Mouse (Mus musculus) hindbrain, embryonic 10.5 days (tissue): ENCODE data around the gene Sik2. TPM values are rescaled to one million over a fixed set of nuclear protein-coding genes. Genes with fewer than 3 reads are reported as not detected.
A peak's percentile ranks its signal among the peaks of the same experiment; 100 is the strongest.

ENCODE experiments used
- DNase-seq: peaks from one replicate; pipeline ENCODE4 v3.0.0-alpha.2; 2017; ENCODE audit warnings: low spot score
- H3K27ac ChIP-seq: fragments of 300-500 bp; sonication (generic); 2 replicates; pipeline ENCODE4 v1.5.1; 2016; ENCODE audit warnings: mild to moderate bottlenecking, moderate library complexity
- H3K27me3 ChIP-seq: fragments of 300-500 bp; sonication (generic); 2 replicates; pipeline ENCODE4 v1.6.1; 2016; ENCODE audit warnings: mild to moderate bottlenecking; ENCODE audit not compliant: poor library complexity, insufficient read depth, severe bottlenecking
- H3K36me3 ChIP-seq: fragments of 300-500 bp; sonication (generic); 2 replicates; pipeline ENCODE4 v1.6.1; 2016; ENCODE audit warnings: mild to moderate bottlenecking, moderate library complexity
- H3K4me1 ChIP-seq: fragments of 300-500 bp; sonication (generic); replicated peaks from 2 replicates; pipeline ENCODE4 v1.6.1; 2016; ENCODE audit warnings: mild to moderate bottlenecking
- H3K4me3 ChIP-seq: fragments of 300-500 bp; sonication (generic); 2 replicates; pipeline ENCODE4 v1.5.1; 2016; ENCODE audit warnings: mild to moderate bottlenecking, moderate library complexity
- H3K9me3 ChIP-seq: fragments of 300-500 bp; sonication (generic); 2 replicates; pipeline ENCODE4 v1.6.1; 2016; ENCODE audit warnings: mild to moderate bottlenecking, moderate library complexity
- WGBS: fragments of 180-500 bp; shearing (Covaris S2); methylation state at CpG from one replicate; pipeline ENCODE4 v1.1.7; 2016; 5-methylcytosine and 5-hydroxymethylcytosine counted together
- polyA plus RNA-seq: library from polyadenylated mRNA; unstranded; fragments of >200 nt; fragmentation: Nextera tagmentation; extraction: Ambion mirVana; gene quantifications from 2 replicates; pipeline ENCODE4 v1.2.1, GENCODE M21; 2016

The Sik2 gene
- polyA plus RNA-seq, 1 experiment from 2014 or later: 14.2 TPM

DNA sequence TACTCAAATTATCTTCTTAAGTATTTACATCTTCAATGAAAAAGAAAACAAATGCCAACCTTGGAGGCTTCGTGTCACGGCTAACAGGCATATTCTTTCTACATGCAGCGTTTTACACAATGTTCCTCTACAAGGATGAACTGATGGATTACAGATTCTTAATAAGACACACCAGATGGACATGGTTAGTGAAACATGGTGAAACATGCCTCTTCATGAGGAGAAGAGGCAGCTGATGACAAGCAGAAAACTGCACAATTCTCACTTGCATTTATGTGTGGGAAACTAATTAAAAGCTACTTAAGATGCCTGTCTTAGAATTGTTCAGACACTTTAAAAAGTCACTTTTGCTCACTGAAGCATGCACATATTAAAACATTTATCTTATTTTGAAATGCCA lies 39.6 kb downstream of the Sik2 start:
- Histone ChIP-seq H3K4me3 (no peak overlapping the region), H3K27me3 (no peaks in the 10 kb centered on the region), H3K4me1 (no peaks in the 10 kb centered on the region), H3K36me3 (no peaks in the 10 kb centered on the region), H3K27ac (no peak overlapping the region), H3K9me3 (no peaks in the 10 kb centered on the region)
- no peak for DNase-seq
- 91% methylated on average over 3 of the region's 3 CpGs for WGBS

DNA sequence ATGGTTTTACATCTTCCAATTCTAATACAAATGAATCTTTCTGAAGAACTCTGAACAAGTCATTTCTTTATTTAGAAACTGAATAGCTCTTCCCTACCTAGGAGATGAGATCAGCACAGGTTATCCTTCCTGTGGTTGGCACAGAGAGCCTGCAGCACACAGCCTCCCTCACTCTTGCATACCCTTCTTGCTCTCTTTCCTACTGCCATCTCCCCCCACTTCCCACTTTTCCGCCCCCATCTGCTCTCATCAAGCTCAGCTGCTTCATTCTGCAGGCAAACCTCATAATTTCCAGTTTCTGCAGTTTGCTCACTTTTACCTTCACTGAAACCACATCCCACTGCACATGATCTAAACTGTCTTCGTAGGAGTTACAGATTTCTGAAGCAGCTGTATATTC lies 42.6 kb downstream of the Sik2 start:
- Histone ChIP-seq H3K27me3 (no peaks in the 10 kb centered on the region), H3K27ac (no peak overlapping the region), H3K36me3 (no peaks in the 10 kb centered on the region), H3K4me3 (no peak overlapping the region), H3K4me1 (no peaks in the 10 kb centered on the region), H3K9me3 (no peaks in the 10 kb centered on the region)
- DNase-seq: no peak
- WGBS: 86% methylated on average over 2 of the region's 2 CpGs

DNA sequence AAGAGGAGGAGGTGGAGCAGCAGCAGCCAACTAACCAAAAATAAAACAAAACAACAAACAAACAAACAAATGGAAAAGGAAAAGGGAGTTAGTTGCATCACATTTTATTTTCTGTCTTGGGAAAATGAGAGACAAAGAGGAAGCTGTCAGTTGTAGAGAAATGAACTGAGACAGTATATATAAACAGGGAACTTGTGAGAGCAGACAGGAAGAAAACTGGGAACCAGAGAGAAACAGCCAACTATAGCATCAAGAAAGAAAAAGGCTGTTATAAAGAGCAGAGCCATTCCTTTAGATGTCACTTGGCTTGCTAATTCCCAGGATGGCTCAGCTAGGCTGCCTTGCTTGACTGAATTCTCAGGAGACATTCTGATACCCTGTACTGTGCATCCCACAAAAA lies 43.5 kb downstream of the Sik2 start:
- no peak overlapping the region for H3K27ac ChIP-seq
- H3K36me3 ChIP-seq: no peaks in the 10 kb centered on the region
- no peak for DNase-seq
- no peaks in the 10 kb centered on the region for H3K9me3 ChIP-seq
- no peaks in the 10 kb centered on the region for H3K4me1 ChIP-seq
- no peaks in the 10 kb centered on the region for H3K27me3 ChIP-seq
- H3K4me3 ChIP-seq: no peak overlapping the region

DNA sequence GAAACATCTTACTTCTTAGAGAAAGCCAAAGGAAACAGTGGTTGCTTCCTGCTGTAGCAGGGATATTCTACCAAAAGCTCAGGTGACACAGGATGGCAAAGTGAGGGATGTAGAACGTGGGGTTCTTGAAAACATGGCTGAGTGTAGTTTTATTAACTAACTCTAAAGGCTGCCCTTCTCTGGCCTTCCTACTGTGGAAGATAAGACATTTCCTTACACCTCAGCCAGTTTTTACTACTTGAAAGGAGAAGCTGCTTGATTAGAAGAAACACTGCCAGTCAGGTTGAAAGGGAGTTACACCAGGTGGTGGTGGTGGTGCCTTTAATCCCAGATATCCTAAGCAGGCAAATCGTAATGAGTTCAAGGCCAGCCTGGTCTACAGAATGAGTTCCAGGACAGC lies 44.0 kb downstream of the Sik2 start:
- Histone ChIP-seq H3K9me3 (no peaks in the 10 kb centered on the region), H3K27me3 (no peaks in the 10 kb centered on the region), H3K4me3 (no peak overlapping the region), H3K36me3 (no peaks in the 10 kb centered on the region), H3K4me1 (no peaks in the 10 kb centered on the region), H3K27ac (no peak overlapping the region)
- DNase-seq: no peak
- 79% methylated on average over 2 of the region's 2 CpGs for WGBS

DNA sequence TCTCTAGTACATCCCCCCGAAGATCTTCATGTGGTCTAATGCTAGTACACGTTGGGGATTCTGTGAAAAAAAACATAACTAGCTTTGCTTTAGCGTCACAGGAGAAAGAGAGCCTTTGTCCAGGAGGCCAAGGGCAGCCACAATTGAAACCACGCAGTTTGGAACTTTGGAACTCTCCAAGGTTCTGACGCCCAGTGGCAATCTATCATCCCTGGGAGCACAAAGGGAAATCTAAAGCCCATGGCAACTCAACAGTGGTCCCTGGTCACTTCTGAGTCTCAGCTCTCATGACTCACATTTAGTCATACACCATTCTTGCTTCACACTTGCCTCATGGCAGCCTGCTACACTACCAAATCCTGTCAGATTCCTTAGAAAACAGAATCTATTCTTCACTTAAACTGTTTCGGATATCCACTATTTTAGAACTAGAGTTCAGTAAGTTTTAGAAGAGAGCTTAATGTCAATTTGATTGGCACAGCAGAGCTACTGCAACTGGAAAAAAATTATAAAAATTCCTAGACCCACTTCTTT lies 50.9 kb downstream of the Sik2 start:
- H3K36me3 ChIP-seq: 0 out of 2 replicates have a peak, but pooled peaks cover 3% of the 10 kb centered on the region
- DNase-seq: peak; percentile 30

DNA sequence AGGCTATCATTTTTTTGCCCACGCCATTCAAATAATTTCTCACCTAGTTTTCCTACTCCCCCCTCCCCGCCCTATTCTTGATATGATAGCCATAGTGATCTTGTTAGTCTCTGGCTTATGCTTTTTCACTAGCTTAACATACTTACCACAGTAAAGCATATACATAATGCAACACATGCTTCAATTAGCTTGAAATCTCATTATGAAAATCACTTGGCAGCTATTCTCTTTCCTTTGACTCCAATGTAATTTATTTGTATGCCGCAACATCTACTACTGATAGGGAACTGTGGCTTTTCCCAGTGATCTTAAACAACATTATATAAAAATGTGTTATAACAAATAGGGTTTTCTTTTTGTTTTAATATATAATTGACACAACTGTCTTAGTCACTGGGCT lies 53.7 kb downstream of the Sik2 start:
- no peak for DNase-seq
- H3K4me3 ChIP-seq: no peak overlapping the region
- no peaks in the 10 kb centered on the region for H3K4me1 ChIP-seq
- H3K9me3 ChIP-seq: no peaks in the 10 kb centered on the region
- no peaks in the 10 kb centered on the region for H3K27me3 ChIP-seq
- no peak overlapping the region for H3K27ac ChIP-seq
- WGBS: 92% methylated on average over 3 of the region's 3 CpGs
- H3K36me3 ChIP-seq: 0 out of 2 replicates have a peak, but pooled peaks cover 3% of the 10 kb centered on the region

More for the DNA sequence above, 50.9 kb downstream of the Sik2 start:
- Histone ChIP-seq H3K9me3 (no peaks in the 10 kb centered on the region), H3K4me3 (no peak overlapping the region), H3K27ac (no peak overlapping the region), H3K4me1 (no peaks in the 10 kb centered on the region), H3K27me3 (no peaks in the 10 kb centered on the region)
- WGBS: 51% methylated on average over 6 of the region's 6 CpGs

DNA sequence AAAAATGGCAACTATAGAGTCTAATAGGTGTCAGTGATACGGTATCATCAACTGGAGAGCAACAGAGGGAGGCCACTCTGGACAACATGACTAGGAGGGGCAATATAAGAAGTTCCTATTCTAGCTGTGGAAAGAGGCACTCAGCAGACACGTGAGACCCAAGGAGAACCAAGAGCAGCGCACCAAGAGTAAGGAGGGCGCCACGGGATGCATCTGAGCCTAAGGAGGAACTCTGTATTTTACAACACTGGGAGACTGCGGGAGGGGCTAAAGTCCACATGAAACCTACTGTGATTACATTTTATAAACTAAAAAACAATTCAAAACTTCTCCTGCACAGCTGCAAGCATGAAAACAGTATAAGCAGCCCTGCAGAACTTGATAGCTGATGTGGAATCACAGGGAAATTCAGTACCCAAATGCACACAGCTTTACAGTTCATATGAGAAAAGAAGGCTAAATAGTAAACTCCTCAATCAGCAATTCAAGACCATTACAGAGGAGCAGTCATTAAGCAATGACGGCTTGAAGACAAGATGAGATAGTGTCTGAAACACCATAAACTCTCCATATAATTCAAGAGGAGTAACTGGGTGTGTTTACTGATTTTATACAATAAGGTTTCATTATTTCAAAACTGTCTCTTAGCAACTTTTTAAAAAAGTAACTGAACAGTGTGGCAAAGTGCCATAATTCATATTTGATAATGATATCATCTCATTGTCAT lies 60.6 kb downstream of the Sik2 start:
- H3K36me3 ChIP-seq: no peaks in the 10 kb centered on the region
- no peak for DNase-seq
- H3K9me3 ChIP-seq: no peaks in the 10 kb centered on the region
- H3K4me1 ChIP-seq: no peaks in the 10 kb centered on the region
- WGBS: 96% methylated on average over 7 of the region's 7 CpGs
- H3K4me3 ChIP-seq: no peak overlapping the region
- no peak overlapping the region for H3K27ac ChIP-seq
- no peaks in the 10 kb centered on the region for H3K27me3 ChIP-seq

DNA sequence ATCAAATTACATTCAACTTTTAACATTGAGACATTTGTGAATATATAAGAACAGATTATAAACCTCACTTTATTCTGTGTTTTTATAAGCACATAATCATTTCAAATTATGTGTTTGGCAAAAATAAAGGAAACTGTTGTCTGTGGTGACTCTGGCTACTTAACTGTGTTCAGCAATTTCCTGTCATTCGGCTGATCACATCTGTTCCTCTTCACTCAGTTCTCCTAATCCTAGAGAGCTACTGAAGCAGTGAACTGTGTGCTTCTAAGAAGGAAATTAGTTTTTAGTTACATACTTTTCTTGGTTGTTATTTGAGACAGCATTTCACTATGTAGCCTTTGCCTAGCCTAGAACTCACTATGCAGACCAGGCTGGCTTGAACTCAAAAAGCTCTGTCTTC lies 62.5 kb downstream of the Sik2 start:
- H3K9me3 ChIP-seq: no peaks in the 10 kb centered on the region
- H3K27ac ChIP-seq: no peak overlapping the region
- H3K36me3 ChIP-seq: no peaks in the 10 kb centered on the region
- no peak for DNase-seq
- no peak overlapping the region for H3K4me3 ChIP-seq
- 73% methylated on average over 1 of the region's 1 CpGs for WGBS
- no peaks in the 10 kb centered on the region for H3K27me3 ChIP-seq
- H3K4me1 ChIP-seq: no peaks in the 10 kb centered on the region

DNA sequence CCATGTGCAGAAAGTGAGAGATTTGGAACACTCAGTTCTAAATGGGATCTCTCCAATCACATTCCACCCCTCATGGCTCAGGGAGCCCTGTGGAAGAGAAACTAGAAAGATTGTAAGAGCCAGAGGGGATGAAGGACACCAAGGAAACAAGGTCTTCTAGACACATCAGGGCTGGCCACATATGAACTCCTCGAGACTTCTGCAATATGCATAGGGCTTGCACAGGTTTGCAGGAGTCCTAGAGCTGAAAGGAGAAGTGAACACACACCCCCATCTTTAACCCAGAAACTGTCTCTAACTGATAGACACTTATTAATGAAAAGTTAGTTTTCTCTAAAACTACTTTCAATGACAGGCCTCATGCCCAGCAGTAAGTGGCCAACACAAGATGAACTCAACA lies 64.0 kb downstream of the Sik2 start:
- DNase-seq: no peak
- Histone ChIP-seq H3K4me3 (no peak overlapping the region), H3K36me3 (no peaks in the 10 kb centered on the region), H3K27ac (no peak overlapping the region), H3K27me3 (no peaks in the 10 kb centered on the region), H3K9me3 (no peaks in the 10 kb centered on the region), H3K4me1 (no peaks in the 10 kb centered on the region)
- WGBS: 92% methylated on average over 1 of the region's 1 CpGs

DNA sequence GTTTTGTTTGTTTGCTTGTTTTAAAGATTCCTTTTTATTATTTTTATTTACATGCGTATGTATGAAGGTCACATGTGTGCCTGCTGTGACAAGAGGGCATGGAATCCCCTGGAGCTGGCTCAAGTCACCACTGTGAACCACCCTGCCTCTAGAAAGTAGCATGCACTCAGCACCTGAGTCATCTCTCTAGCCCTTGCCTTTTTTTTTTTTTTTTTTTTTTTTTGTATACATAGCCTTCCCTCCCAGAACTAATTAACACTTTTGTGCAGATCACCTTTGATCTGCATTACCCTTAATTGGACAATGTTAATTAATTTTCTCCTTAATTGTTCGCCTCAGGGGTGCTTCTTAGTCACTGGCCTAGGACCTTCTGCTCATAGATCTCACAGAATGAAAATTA lies 66.2 kb downstream of the Sik2 start:
- Histone ChIP-seq H3K27ac (no peak overlapping the region), H3K36me3 (no peaks in the 10 kb centered on the region), H3K27me3 (no peaks in the 10 kb centered on the region), H3K4me3 (no peak overlapping the region), H3K9me3 (no peaks in the 10 kb centered on the region), H3K4me1 (no peaks in the 10 kb centered on the region)
- WGBS: 85% methylated on average over 2 of the region's 2 CpGs
- DNase-seq: no peak

DNA sequence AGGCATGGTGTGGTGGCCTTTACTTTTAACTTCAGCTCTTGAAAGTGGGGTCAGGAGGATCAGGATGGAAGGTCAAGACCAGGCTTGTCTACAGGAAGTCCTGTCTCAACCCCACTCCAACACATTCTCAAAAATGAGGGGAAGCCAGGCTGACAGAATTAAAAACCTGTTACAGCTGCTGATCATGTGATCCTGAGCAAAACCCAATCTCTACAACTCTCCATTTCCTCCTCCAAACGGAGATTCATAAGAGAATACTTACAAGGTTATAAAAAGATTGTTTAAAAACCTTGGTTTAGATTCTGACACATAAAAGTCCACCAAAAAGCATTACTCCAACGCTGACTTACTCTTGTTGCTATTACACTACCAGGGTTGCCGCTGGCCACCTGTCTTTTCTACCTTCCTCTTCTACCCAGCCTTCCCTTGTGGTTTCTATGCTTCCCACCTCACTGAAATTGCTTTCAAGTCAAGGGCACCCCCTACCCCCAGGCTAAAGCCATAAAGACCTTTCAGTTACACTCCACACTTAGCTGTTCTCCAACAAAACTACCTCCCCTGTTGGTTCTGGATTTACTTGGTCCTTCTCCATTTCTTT lies 67.0 kb downstream of the Sik2 start:
- H3K4me1 ChIP-seq: no peaks in the 10 kb centered on the region
- WGBS: 92% methylated on average over 3 of the region's 3 CpGs
- DNase-seq: no peak
- H3K36me3 ChIP-seq: no peaks in the 10 kb centered on the region
- no peaks in the 10 kb centered on the region for H3K27me3 ChIP-seq
- no peak overlapping the region for H3K27ac ChIP-seq
- H3K9me3 ChIP-seq: no peaks in the 10 kb centered on the region
- no peak overlapping the region for H3K4me3 ChIP-seq

DNA sequence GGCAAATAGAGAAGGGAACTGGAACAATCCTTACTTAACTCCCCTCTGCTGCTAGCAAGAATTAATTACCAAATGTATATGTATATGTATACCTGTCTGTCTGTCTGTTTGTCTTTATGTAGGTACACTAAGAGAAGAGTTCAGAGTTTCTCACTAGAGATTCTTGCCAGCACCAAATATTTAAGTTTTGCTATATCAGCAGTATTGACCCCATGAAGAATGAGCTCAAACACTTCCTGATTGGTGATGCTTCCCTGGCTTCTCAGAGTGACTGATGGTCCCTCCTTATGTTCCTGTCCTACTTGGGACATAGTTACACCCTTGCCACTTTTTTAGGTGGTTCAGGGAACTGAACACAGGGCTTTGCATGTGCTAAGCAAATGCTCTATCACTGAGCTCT lies 78.9 kb downstream of the Sik2 start:
- Histone ChIP-seq H3K9me3 (peaks cover 6% of the 10 kb centered on the region; the same call in 1 of the 2 replicates), H3K27ac (no peak overlapping the region), H3K36me3 (peaks cover 53% of the 10 kb centered on the region), H3K4me3 (no peak overlapping the region), H3K27me3 (no peaks in the 10 kb centered on the region), H3K4me1 (no peaks in the 10 kb centered on the region)
- no peak for DNase-seq

DNA sequence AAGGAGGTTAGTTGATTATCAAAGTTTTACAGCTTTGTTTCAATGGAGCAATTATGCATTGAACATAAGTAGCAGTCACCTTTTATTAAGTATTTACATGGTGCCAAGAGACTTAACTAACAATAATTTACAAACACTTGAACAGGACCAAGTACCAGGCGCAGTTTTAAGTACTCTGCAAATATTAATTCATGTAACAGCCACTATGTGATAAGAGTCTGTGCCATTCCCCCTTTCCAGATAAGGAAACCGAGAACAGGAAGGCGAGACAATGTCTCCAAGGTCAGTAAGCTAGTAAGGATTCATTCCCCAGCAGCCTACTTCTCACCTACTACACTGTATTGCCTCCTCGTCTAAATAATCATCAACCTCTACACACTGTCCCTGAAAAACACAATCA lies 83.1 kb downstream of the Sik2 start:
- Histone ChIP-seq H3K9me3 (no peaks in the 10 kb centered on the region), H3K36me3 (peaks cover 13% of the 10 kb centered on the region; the same call in 1 of the 2 replicates), H3K27me3 (no peaks in the 10 kb centered on the region), H3K4me3 (no peak overlapping the region), H3K4me1 (no peaks in the 10 kb centered on the region), H3K27ac (no peak overlapping the region)
- DNase-seq: no peak
- 91% methylated on average over 4 of the region's 4 CpGs for WGBS
